Mouse (Mus musculus): Measurements from ENCODE around the gene Klf11. TPM values are rescaled to one million over a fixed set of nuclear protein-coding genes. Genes with fewer than 3 reads are reported as not detected.

Gene Klf11
- polyA plus RNA-seq, 1 experiment: 19.6 TPM

- peak; percentile 79 for DNase-seq (ENCODE audit: low read depth)
- TF ChIP-seq CTCF (IDR thresholded peaks at IDR 0.05; ENCODE audit: borderline replicate concordance, extremely low read depth, insufficient read depth, insufficient read length) (no peak), POLR2A (IDR thresholded peaks at IDR 0.05; ENCODE audit: borderline replicate concordance, extremely low read depth, insufficient read depth, insufficient read length, poor library complexity, severe bottlenecking) (no peak)
Observed at GRCm38 (mm10) chr12:24706764-24707479, 55.8 kb downstream of the Klf11 start.

- peak; percentile 18 for DNase-seq (ENCODE audit: low read depth)
- TF ChIP-seq CTCF (IDR thresholded peaks at IDR 0.05; ENCODE audit: borderline replicate concordance, extremely low read depth, insufficient read depth, insufficient read length) (no peak), POLR2A (IDR thresholded peaks at IDR 0.05; ENCODE audit: borderline replicate concordance, extremely low read depth, insufficient read depth, insufficient read length, poor library complexity, severe bottlenecking) (no peak)
Observed at GRCm38 (mm10) chr12:24707480-24707802, 56.4 kb downstream of the Klf11 start.

GRCm38 (mm10) chr12:24707954-24708823 is 57.1 kb downstream of the Klf11 start, which contains the start of gene Rrm2:
Gene Rrm2, plus strand, starts transcription at chr12:24708241.
- peak; percentile 97 for DNase-seq (ENCODE audit: low read depth)
- peak; percentile 54; the same call in 1 of the 2 replicates for TF ChIP-seq POLR2A (IDR thresholded peaks at IDR 0.05; ENCODE audit: borderline replicate concordance, extremely low read depth, insufficient read depth, insufficient read length, poor library complexity, severe bottlenecking)
- peak; percentile 90 for TF ChIP-seq CTCF (IDR thresholded peaks at IDR 0.05; ENCODE audit: borderline replicate concordance, extremely low read depth, insufficient read depth, insufficient read length)

- DNase-seq (ENCODE audit: low read depth): no peak
Observed at GRCm38 (mm10) chr12:24708824-24709218, 57.7 kb downstream of the Klf11 start.

DNA sequence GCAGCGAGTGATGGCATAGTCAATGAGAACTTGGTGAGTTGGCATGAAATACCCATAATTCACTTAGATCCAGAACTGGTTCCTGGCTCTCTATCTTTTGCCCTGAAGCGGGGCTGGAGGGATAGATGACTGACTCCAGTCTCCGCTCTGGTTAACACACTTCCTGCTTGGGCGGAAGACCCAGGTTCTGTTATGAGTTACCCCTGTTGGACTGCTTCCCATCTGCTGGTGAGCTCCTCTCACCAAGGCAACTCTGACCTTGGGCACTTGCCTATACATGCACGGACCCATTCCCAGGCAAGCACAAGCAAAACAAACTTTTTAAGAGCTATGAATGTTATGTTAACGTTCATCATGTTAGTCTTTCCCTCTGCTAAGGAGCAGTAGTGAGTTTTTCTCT is 58.3 kb downstream of the Klf11 start:
- TF ChIP-seq CTCF (IDR thresholded peaks at IDR 0.05; ENCODE audit: borderline replicate concordance, extremely low read depth, insufficient read depth, insufficient read length): no peak
- TF ChIP-seq POLR2A (IDR thresholded peaks at IDR 0.05; ENCODE audit: borderline replicate concordance, extremely low read depth, insufficient read depth, insufficient read length, poor library complexity, severe bottlenecking): no peak

More at GRCm38 (mm10) chr12:24708824-24709218, 57.7 kb downstream of the Klf11 start:
- TF ChIP-seq POLR2A (IDR thresholded peaks at IDR 0.05; ENCODE audit: borderline replicate concordance, extremely low read depth, insufficient read depth, insufficient read length, poor library complexity, severe bottlenecking) (no peak), CTCF (IDR thresholded peaks at IDR 0.05; ENCODE audit: borderline replicate concordance, extremely low read depth, insufficient read depth, insufficient read length) (no peak)

DNA sequence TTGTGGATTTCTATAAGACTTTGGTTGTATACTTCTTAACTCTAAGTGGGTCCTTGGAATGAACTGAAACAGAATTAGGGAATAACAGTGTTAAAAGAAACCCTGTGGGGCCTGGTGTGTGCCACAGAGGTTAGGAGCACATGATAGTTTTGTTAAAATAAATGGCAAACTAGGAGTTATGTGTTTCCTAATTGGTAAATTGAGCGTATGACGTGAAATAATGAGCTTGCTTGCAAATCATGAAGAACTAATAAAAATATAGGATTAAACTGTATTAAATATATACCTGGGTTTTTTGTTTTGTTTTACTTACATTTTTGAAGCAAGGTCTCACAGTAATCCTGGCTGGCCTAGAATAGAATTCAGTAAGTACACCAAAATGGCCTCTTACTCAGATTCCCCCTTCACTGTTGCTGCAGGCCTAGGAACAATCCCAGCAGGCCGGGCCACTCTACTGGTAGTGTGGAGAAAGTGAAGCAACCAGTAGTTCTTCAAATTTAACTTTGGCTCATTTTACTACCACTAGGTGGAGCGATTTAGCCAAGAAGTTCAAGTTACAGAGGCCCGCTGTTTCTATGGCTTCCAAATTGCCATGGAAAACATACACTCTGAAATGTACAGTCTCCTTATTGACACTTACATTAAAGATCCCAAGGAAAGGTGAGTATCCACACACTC is 58.9 kb downstream of the Klf11 start:
- DNase-seq (ENCODE audit: low read depth): peak; percentile 95
- TF ChIP-seq POLR2A (IDR thresholded peaks at IDR 0.05; ENCODE audit: borderline replicate concordance, extremely low read depth, insufficient read depth, insufficient read length, poor library complexity, severe bottlenecking) (no peak), CTCF (IDR thresholded peaks at IDR 0.05; ENCODE audit: borderline replicate concordance, extremely low read depth, insufficient read depth, insufficient read length) (peak; percentile 56; the same call in 1 of the 2 replicates)

More for the DNA sequence above, 58.3 kb downstream of the Klf11 start:
- peak; percentile 27 for DNase-seq (ENCODE audit: low read depth)

DNA sequence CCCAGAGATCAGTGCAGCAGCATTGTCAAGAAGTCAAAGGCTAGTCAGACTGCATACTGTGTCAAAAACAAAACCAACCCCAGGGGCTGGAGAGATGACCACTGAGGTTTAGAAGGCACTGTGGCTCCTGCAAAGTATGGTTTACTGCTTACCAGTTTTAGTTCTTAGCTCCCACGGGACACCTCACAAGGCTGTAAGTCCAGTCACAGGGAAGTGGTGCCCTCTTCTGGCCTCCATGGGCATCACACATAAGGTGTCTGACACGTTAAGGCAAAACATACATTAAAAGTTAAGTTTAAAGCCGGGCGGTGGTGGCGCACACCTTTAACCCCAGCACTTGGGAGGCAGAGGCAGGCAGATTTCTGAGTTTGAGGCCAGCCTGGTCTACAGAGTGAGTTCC is 59.6 kb downstream of the Klf11 start:
- TF ChIP-seq CTCF (IDR thresholded peaks at IDR 0.05; ENCODE audit: borderline replicate concordance, extremely low read depth, insufficient read depth, insufficient read length) (peak; percentile 59; the same call in 1 of the 2 replicates), POLR2A (IDR thresholded peaks at IDR 0.05; ENCODE audit: borderline replicate concordance, extremely low read depth, insufficient read depth, insufficient read length, poor library complexity, severe bottlenecking) (no peak)
- DNase-seq (ENCODE audit: low read depth): peak; percentile 47

Other genes with a start within 250 kb of the Klf11 start
- 20.3 and 20.9 TPM in 2 replicates for gene Taf1b, start 152.9 kb upstream of the Klf11 start, polyA plus RNA-seq (2012; rRNA removed)
- 1.1 and 1.3 TPM in 2 replicates for gene Grhl1, start 79.0 kb upstream of the Klf11 start, polyA plus RNA-seq (2012; rRNA removed)
- gene Cys1, start 30.5 kb downstream of the Klf11 start, polyA plus RNA-seq (2012; rRNA removed): 1.5 and 2.2 TPM in 2 replicates
- 38.1 and 47.0 TPM in 2 replicates for gene Rrm2, start 57.0 kb downstream of the Klf11 start, polyA plus RNA-seq (2012; rRNA removed)
- 25.0 and 31.8 TPM in 2 replicates for gene Mboat2, start 179.6 kb downstream of the Klf11 start, polyA plus RNA-seq (2012; rRNA removed)